Mouse (Mus musculus) spleen, postnatal 4 days (tissue): ENCODE measurements around the gene Phtf1.

Source experiments
- DNase-seq, 2 experiments: peaks; one replicate each; pipeline ENCODE4 v3.0.0; 2022; ENCODE audit warnings: low spot score in 2 of 2

The Phtf1 gene

GRCm38 (mm10) chr3:103967861-103968691, at the start of gene Phtf1:
TSS of gene Phtf1 (plus strand) at chr3:103968110.
- DNase-seq: peak; percentile 84 to 94

GRCm38 (mm10) chr3:103920094-103920493, 47.8 kb upstream of the Phtf1 start:
- no peak for DNase-seq

- DNase-seq: no peak
Measured at GRCm38 (mm10) chr3:103925302-103925701, 42.6 kb upstream of the Phtf1 start.

- DNase-seq: peak; percentile 40 to 70
Measured at GRCm38 (mm10) chr3:103927511-103927910, 40.4 kb upstream of the Phtf1 start.

GRCm38 (mm10) chr3:103944794-103945562, 22.9 kb upstream of the Phtf1 start:
- no peak for DNase-seq

GRCm38 (mm10) chr3:103948666-103949065, 19.2 kb upstream of the Phtf1 start:
- DNase-seq: no peak

- DNase-seq: no peak
Measured at GRCm38 (mm10) chr3:103960622-103961021, 7.3 kb upstream of the Phtf1 start.

GRCm38 (mm10) chr3:103967231-103967630, 679 bp upstream of the Phtf1 start:
- no peak for DNase-seq

- no peak for DNase-seq
Measured at GRCm38 (mm10) chr3:103968701-103969100, 791 bp downstream of the Phtf1 start.

- DNase-seq: no peak
Measured at GRCm38 (mm10) chr3:103971157-103971556, 3.2 kb downstream of the Phtf1 start.

- no peak for DNase-seq
Measured at GRCm38 (mm10) chr3:103984556-103984955, 16.6 kb downstream of the Phtf1 start.

- DNase-seq: no peak
Measured at GRCm38 (mm10) chr3:103985194-103985593, 17.3 kb downstream of the Phtf1 start.

GRCm38 (mm10) chr3:103987831-103988432, 20.0 kb downstream of the Phtf1 start:
- no peak for DNase-seq

- peak in 1 of 2 experiments; percentile 29 for DNase-seq
Measured at GRCm38 (mm10) chr3:103989352-103989751, 21.4 kb downstream of the Phtf1 start.

GRCm38 (mm10) chr3:103991271-103991670, 23.4 kb downstream of the Phtf1 start:
- no peak for DNase-seq

- no peak for DNase-seq
Measured at GRCm38 (mm10) chr3:103998724-103999123, 30.8 kb downstream of the Phtf1 start.

- no peak for DNase-seq
Measured at GRCm38 (mm10) chr3:104006896-104007466, 39.1 kb downstream of the Phtf1 start.

- no peak for DNase-seq
Measured at GRCm38 (mm10) chr3:104007479-104007878, 39.6 kb downstream of the Phtf1 start.

GRCm38 (mm10) chr3:104009924-104010662, 42.2 kb downstream of the Phtf1 start:
- DNase-seq: no peak

GRCm38 (mm10) chr3:104011972-104012371, 44.1 kb downstream of the Phtf1 start:
- no peak for DNase-seq

GRCm38 (mm10) chr3:104017931-104018330, 50.0 kb downstream of the Phtf1 start:
- no peak for DNase-seq
